In the genomic region with DNA sequence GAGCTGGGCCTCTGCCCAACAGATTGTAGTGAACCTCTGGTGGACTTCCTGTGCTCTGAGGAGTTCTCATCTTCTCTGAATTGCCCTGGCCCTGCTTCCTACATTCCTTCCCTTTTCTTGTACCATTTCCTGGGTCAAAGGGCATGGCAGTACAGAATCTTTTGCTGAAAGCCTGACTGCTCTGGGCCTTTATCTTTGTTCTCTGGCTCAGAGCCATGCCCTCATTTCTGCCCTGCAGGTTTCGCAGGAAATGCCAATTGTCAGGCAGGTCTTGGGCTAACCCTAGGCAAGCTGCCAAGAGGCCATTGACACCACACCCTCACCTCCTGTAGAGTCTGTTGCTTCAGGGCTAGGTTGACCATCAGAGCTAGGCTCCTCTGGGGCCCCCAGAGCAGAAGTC, we compare ENCODE assay signal across 8 mouse cellular contexts. TPM values are rescaled to one million over a fixed set of nuclear protein-coding genes. Genes with fewer than 3 reads are reported as not detected.
DNase-seq lines count a peak whose midpoint lies in the region; ATAC-seq lines count a peak whose summit lies in the region.

No protein-coding gene starts in this region.

- no peaks in the 10 kb centered on the region for H3K9me3 ChIP-seq in liver, embryonic 11.5 days (ENCODE audit: control insufficient read depth, low read length)

- H3K27ac ChIP-seq in liver, embryonic 11.5 days (ENCODE audit: low read depth, low read length), result peak overlapping the region; percentile 45; the same call in 1 of the 2 replicates

- no peak overlapping the region for H3K4me3 ChIP-seq in liver, embryonic 11.5 days (ENCODE audit: low read depth, low read length)

- no peaks in the 10 kb centered on the region for H3K27me3 ChIP-seq in liver, embryonic 11.5 days (replicated peaks; ENCODE audit: control insufficient read depth, insufficient read depth, low read length)
- no peaks in the 10 kb centered on the region for H3K27me3 ChIP-seq in splenic B cell, adult 2 months (ENCODE audit: control insufficient read depth, insufficient read depth, low read length, poor library complexity, severe bottlenecking)

- H3K9ac ChIP-seq in liver, embryonic 11.5 days (ENCODE audit: low read depth, low read length), result no peak overlapping the region

- peak; percentile 13; the same call in 1 of the 2 replicates for ATAC-seq in common myeloid progenitor, adult 5-6 weeks (replicated peaks; ENCODE audit: low read depth, poor library complexity, severe bottlenecking)
- ATAC-seq in liver, embryonic 11.5 days (replicated peaks; ENCODE audit: low FRiP score), result no peak

- DNase-seq in urinary bladder, adult 18-20 months (ENCODE audit: low spot score in 2 of 2), result peak; percentile 65 to 83
- no peak for DNase-seq in urinary bladder, adult 2 months (ENCODE audit: low spot score)
- DNase-seq in liver, embryonic 11.5 days (ENCODE audit: low spot score), result no peak
- DNase-seq in splenic B cell, adult 2 months (ENCODE audit: low read depth, low spot score), result peak; percentile 51
- no peak for DNase-seq in frontal cortex, postnatal 25 days (ENCODE audit: low spot score in 2 of 2)
- no peak for DNase-seq in layer of hippocampus, postnatal 25 days (ENCODE audit: extremely low spot score in 1 of 2, low spot score in 1 of 2)
- no peak for DNase-seq in layer of hippocampus, postnatal 14 days (ENCODE audit: low spot score in 2 of 2)

- 72% methylated on average over 1 of the region's 1 CpGs for WGBS in liver, embryonic 11.5 days

- H3K4me1 ChIP-seq in liver, embryonic 11.5 days (replicated peaks; ENCODE audit: control insufficient read depth, insufficient read depth, low read length), result no peaks in the 10 kb centered on the region; the same call in none of the 2 replicates

- H3K36me3 ChIP-seq in liver, embryonic 11.5 days (ENCODE audit: control insufficient read depth, insufficient read depth, low read length), result no peaks in the 10 kb centered on the region
- H3K36me3 ChIP-seq in splenic B cell, adult 2 months (ENCODE audit: control insufficient read depth, insufficient read depth, low read length, poor library complexity, severe bottlenecking), result peaks cover 2% of the 10 kb centered on the region; the same call in 1 of the 2 replicates

- H3K4me2 ChIP-seq in liver, embryonic 11.5 days, result no peak overlapping the region

RNA-seq across cellular contexts. Expression of gene Trim14, which starts 17.9 kb away (rescaled TPM):
- polyA plus RNA-seq in urinary bladder, adult 2 months (2012; rRNA removed), result 5.0 and 5.7 TPM in 2 replicates
- total RNA-seq in common myeloid progenitor, adult 5-6 weeks (2017), result 24.2 and 28.0 TPM in 2 replicates
- polyA plus RNA-seq in liver, embryonic 11.5 days (2014; fragmentation: Nextera tagmentation; extraction: Ambion mirVana), result 13.9 and 15.6 TPM in 2 replicates
- total RNA-seq in layer of hippocampus, postnatal 25 days (2021), result under 1 TPM; 0.42 to 0.54 TPM
- 1 to 10 TPM in 1 of 2 experiments, under 1 TPM in 1; 0.69 to 1.5 TPM for total RNA-seq in layer of hippocampus, postnatal 14 days (2021)

RNA-seq across cellular contexts. Expression of gene Coro2a, which starts 48.1 kb away (rescaled TPM):
- polyA plus RNA-seq in urinary bladder, adult 2 months (2012; rRNA removed), result 6.4 and 7.0 TPM in 2 replicates
- 47.3 and 61.3 TPM in 2 replicates for total RNA-seq in common myeloid progenitor, adult 5-6 weeks (2017)
- polyA plus RNA-seq in liver, embryonic 11.5 days (2014; fragmentation: Nextera tagmentation; extraction: Ambion mirVana), result 4.8 and 5.7 TPM in 2 replicates
- 10 to 100 TPM; 17.3 to 18.6 TPM for total RNA-seq in layer of hippocampus, postnatal 25 days (2021)
- 10 to 100 TPM; 27.9 to 30.5 TPM for total RNA-seq in layer of hippocampus, postnatal 14 days (2021)

Comparison
In these comparisons a context has a peak if more than half of its experiments do, and no peak if none do; other contexts are left out.
1. DNase-seq: peak in urinary bladder, adult 18-20 months (2 of 2) and splenic B cell, adult 2 months (single experiment); none in urinary bladder, adult 2 months (single experiment), liver, embryonic 11.5 days (single experiment), frontal cortex, postnatal 25 days (0 of 2), layer of hippocampus, postnatal 25 days (0 of 2) and layer of hippocampus, postnatal 14 days (0 of 2).